Mouse (Mus musculus) stomach, embryonic 14.5 days (tissue): Measurements from ENCODE around the gene Vgll1. TPM values are rescaled to one million over a fixed set of nuclear protein-coding genes. Genes with fewer than 3 reads are reported as not detected.

Experiments used
- ATAC-seq: fragments of 200-750 bp; cut with Nextera tagmentation; 2 replicates; pipeline ENCODE4 v1.8.0; 2017; ENCODE audit warnings: low read depth, moderate TSS enrichment; ENCODE audit not compliant: insufficient number of reproducible peaks, insufficient read depth, low FRiP score
- H3K27ac ChIP-seq: fragments of 300-500 bp; sonication (generic); 2 replicates; pipeline ENCODE4 v1.5.1; 2014; ENCODE audit warnings: mild to moderate bottlenecking, low read length, moderate library complexity, mixed read lengths
- H3K27me3 ChIP-seq: fragments of 300-500 bp; sonication (generic); 2 replicates; pipeline ENCODE4 v1.6.1; 2014; ENCODE audit warnings: low read length, control low read depth, mixed read lengths; ENCODE audit not compliant: control insufficient read depth, insufficient read depth
- H3K36me3 ChIP-seq: fragments of 300-500 bp; sonication (generic); 2 replicates; pipeline ENCODE4 v1.6.1; 2014; ENCODE audit warnings: mild to moderate bottlenecking, control low read depth, low read length, moderate library complexity, mixed read lengths; ENCODE audit not compliant: control insufficient read depth, insufficient read depth
- H3K4me1 ChIP-seq: fragments of 300-500 bp; sonication (generic); 2 replicates; pipeline ENCODE4 v1.6.1; 2014; ENCODE audit warnings: low read length, control low read depth, mixed read lengths; ENCODE audit not compliant: control insufficient read depth, insufficient read depth
- H3K4me2 ChIP-seq: fragments of 300-500 bp; sonication (generic); replicated peaks from 2 replicates; pipeline ENCODE4 v1.6.1; 2014; ENCODE audit warnings: low read depth, low read length, control low read depth
- H3K4me3 ChIP-seq: fragments of 300-500 bp; sonication (generic); 2 replicates; pipeline ENCODE4 v1.5.1; 2014; ENCODE audit warnings: low read depth, low read length, control low read depth
- H3K9ac ChIP-seq: fragments of 300-500 bp; sonication (generic); replicated peaks from 2 replicates; pipeline ENCODE4 v1.6.1; 2014; ENCODE audit warnings: low read depth, mild to moderate bottlenecking, control low read depth, low read length, moderate library complexity, mixed read lengths
- H3K9me3 ChIP-seq: fragments of 300-500 bp; sonication (generic); 2 replicates; pipeline ENCODE4 v1.6.1; 2016; ENCODE audit warnings: low read depth, low read length, control low read depth; ENCODE audit not compliant: control insufficient read depth
- WGBS: fragments of 180-500 bp; shearing (Covaris S2); extraction: QIAGEN DNeasy Blood & Tissue Kit; methylation state at CpG from one replicate; pipeline ENCODE4 v1.1.7; 2014; 5-methylcytosine and 5-hydroxymethylcytosine counted together
- polyA plus RNA-seq: library from polyadenylated mRNA; unstranded; fragments of >200 nt; fragmentation: Nextera tagmentation; extraction: Ambion mirVana; gene quantifications from 2 replicates; pipeline ENCODE4 v1.2.1, GENCODE M21; 2014

Gene Vgll1
- polyA plus RNA-seq, 1 experiment from 2014 or later = not detected

DNA sequence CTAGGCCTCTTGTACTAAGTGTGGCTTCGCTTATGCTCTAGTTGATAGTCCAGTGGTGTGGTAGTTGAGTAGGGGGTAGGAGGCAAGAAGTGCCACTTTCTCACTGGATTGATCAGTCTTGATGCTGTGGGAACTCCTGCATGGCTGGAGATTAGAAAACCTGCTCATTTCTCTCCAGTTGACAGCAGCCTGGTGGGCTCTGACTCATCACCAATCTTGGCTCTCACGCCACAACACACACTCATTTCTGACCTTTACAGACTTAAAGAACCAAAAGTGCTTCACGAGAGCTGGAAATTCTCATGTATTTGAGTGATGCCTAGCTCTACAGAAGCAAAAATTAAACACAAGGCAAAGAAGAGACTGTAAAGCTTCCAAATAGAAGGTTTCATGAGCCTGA lies 19.1 kb downstream of the Vgll1 start:
- H3K27me3 ChIP-seq = no peaks in the 10 kb centered on the region
- no peak overlapping the region for H3K4me2 ChIP-seq
- H3K9ac ChIP-seq = no peak overlapping the region
- H3K9me3 ChIP-seq = no peaks in the 10 kb centered on the region
- no peaks in the 10 kb centered on the region for H3K4me1 ChIP-seq
- no peak overlapping the region for H3K27ac ChIP-seq
- WGBS = 84% methylated on average over 3 of the region's 3 CpGs
- ATAC-seq = no peak
- no peaks in the 10 kb centered on the region for H3K36me3 ChIP-seq
- no peak overlapping the region for H3K4me3 ChIP-seq

GRCm38 (mm10) chrX:57118143-57118542 lies 30.2 kb downstream of the Vgll1 start:
- H3K4me3 ChIP-seq = no peak overlapping the region
- no peak overlapping the region for H3K4me2 ChIP-seq
- H3K4me1 ChIP-seq = no peaks in the 10 kb centered on the region
- H3K36me3 ChIP-seq = no peaks in the 10 kb centered on the region
- no peak overlapping the region for H3K27ac ChIP-seq
- WGBS = 69% methylated on average over 8 of the region's 8 CpGs
- H3K9ac ChIP-seq = no peak overlapping the region
- H3K9me3 ChIP-seq = no peaks in the 10 kb centered on the region
- ATAC-seq = no peak
- H3K27me3 ChIP-seq = no peaks in the 10 kb centered on the region

GRCm38 (mm10) chrX:57120768-57121167 lies 32.9 kb downstream of the Vgll1 start:
- no peak overlapping the region for H3K9ac ChIP-seq
- WGBS = 56% methylated on average over 1 of the region's 1 CpGs
- H3K27me3 ChIP-seq = no peaks in the 10 kb centered on the region
- H3K4me1 ChIP-seq = no peaks in the 10 kb centered on the region
- ATAC-seq = no peak
- H3K9me3 ChIP-seq = no peaks in the 10 kb centered on the region
- no peak overlapping the region for H3K4me3 ChIP-seq
- H3K4me2 ChIP-seq = no peak overlapping the region
- H3K36me3 ChIP-seq = no peaks in the 10 kb centered on the region
- no peak overlapping the region for H3K27ac ChIP-seq

DNA sequence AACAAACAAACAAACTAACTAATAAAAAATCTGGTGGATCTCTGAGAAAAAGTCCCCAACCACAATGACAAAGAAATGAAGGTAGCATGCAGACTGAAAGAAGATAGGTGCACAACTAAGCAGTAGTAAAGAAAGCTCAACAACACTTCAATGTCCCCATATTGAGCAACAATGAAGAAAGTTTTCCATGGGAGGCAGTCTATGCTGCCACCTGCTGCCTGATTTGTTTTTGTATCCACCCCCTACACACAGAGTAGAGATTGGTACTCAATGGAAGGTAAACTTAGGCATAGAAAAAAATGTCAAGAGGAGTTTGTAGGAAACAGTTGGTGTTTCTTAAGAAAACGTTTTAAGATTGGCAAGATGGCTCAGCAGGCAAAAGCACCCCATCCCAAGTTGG lies 42.7 kb downstream of the Vgll1 start:
- Histone ChIP-seq H3K4me1 (no peaks in the 10 kb centered on the region), H3K27me3 (no peaks in the 10 kb centered on the region)

GRCm38 (mm10) chrX:57137627-57138026 lies 49.7 kb downstream of the Vgll1 start:
- Histone ChIP-seq H3K9ac (no peak overlapping the region), H3K4me1 (no peaks in the 10 kb centered on the region), H3K27me3 (no peaks in the 10 kb centered on the region), H3K36me3 (no peaks in the 10 kb centered on the region), H3K4me2 (no peak overlapping the region), H3K27ac (no peak overlapping the region), H3K4me3 (no peak overlapping the region), H3K9me3 (no peaks in the 10 kb centered on the region)
- ATAC-seq = no peak

More for the DNA sequence above, 42.7 kb downstream of the Vgll1 start:
- no peak for ATAC-seq
- H3K36me3 ChIP-seq = no peaks in the 10 kb centered on the region
- H3K9me3 ChIP-seq = no peaks in the 10 kb centered on the region
- 30% methylated on average over 1 of the region's 1 CpGs for WGBS
- no peak overlapping the region for H3K4me2 ChIP-seq
- no peak overlapping the region for H3K9ac ChIP-seq
- H3K27ac ChIP-seq = no peak overlapping the region
- no peak overlapping the region for H3K4me3 ChIP-seq

DNA sequence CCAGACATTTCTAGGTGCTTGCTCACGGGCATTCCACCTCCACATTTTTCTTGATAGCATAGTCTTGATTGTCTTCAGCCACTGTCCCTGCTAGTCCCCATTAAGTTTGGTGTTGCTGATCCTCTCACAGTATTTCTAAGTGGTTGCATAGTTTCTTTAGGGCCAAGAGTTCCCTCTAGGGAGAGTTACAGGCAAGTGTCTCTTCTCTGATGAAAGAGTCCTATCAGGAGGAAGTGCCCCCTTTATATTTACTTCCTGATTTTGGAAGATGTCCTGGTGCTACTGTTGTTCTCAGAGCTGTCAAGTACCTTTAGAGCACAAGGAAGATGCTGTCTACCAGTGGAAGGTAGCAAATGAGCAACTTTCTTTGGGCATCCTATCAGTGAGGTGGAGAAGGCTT lies 65.6 kb downstream of the Vgll1 start:
- no peak overlapping the region for H3K4me2 ChIP-seq
- ATAC-seq = no peak
- no peak overlapping the region for H3K27ac ChIP-seq
- H3K4me1 ChIP-seq = no peaks in the 10 kb centered on the region
- H3K4me3 ChIP-seq = no peak overlapping the region
- no peaks in the 10 kb centered on the region for H3K9me3 ChIP-seq
- no peaks in the 10 kb centered on the region for H3K36me3 ChIP-seq
- 73% methylated on average over 1 of the region's 1 CpGs for WGBS
- no peak overlapping the region for H3K9ac ChIP-seq
- H3K27me3 ChIP-seq = no peaks in the 10 kb centered on the region

Other genes starting within 250 kb of the Vgll1 start
- not detected in 2 replicates for gene Adgrg4, start 217.9 kb upstream of the Vgll1 start, polyA plus RNA-seq
- gene Brs3, start 45.0 kb upstream of the Vgll1 start, polyA plus RNA-seq = not detected in 2 replicates
- gene Htatsf1, start 34.5 kb upstream of the Vgll1 start, polyA plus RNA-seq = 73.3 and 77.8 TPM in 2 replicates
- not detected in 2 replicates for gene Cd40lg, start 124.0 kb downstream of the Vgll1 start, polyA plus RNA-seq